25 mouse cellular contexts compared by ENCODE assay signal in genomic region chr14:56348704-56349103, GRCm38 (mm10). TPM values are rescaled to one million over a fixed set of nuclear protein-coding genes. Genes with fewer than 3 reads are reported as not detected.
DNase-seq lines count a peak whose midpoint lies in the region; ATAC-seq and TF ChIP-seq lines count a peak whose summit lies in the region.
"Had no signal": no experiment of that assay in that cellular context is flagged by ENCODE, and none has a peak within 500 bp of the region (broad histone marks: within the 10 kb centered on the region; RNA-seq: fewer than 3 reads in every experiment).

No protein-coding gene starts in this region.

- TF ChIP-seq CTCF in lung, postnatal 0 days (IDR thresholded peaks at IDR 0.05) = no peak

- H3K9ac ChIP-seq in lung, postnatal 0 days (replicated peaks; ENCODE audit: low read depth) = no peak overlapping the region
- H3K9ac ChIP-seq: embryonic facial prominence, embryonic 12.5 days; intestine, embryonic 15.5 days; limb, embryonic 12.5 days; liver, embryonic 13.5 days; lung, embryonic 15.5 days had no signal

- H3K27me3 ChIP-seq in lung, postnatal 0 days (replicated peaks; ENCODE audit: insufficient read depth, low read length) = no peaks in the 10 kb centered on the region
- H3K27me3 ChIP-seq: embryonic facial prominence, embryonic 12.5 days; intestine, embryonic 15.5 days; limb, embryonic 12.5 days; liver, embryonic 13.5 days; lung, embryonic 15.5 days had no signal

- intact Hi-C loops in heart, postnatal 10 days (cut with DNase I) = no loop called here

- no peak overlapping the region for H3K27ac ChIP-seq in lung, postnatal 0 days (ENCODE audit: low read length)
- H3K27ac ChIP-seq: embryonic facial prominence, embryonic 12.5 days; gastrocnemius, adult 2 months; intestine, embryonic 15.5 days; left cerebral cortex, adult 2 months; limb, embryonic 12.5 days; liver, embryonic 13.5 days; lung, embryonic 15.5 days had no signal

- H3K36me3 ChIP-seq in lung, postnatal 0 days (ENCODE audit: insufficient read depth, low read length) = no peaks in the 10 kb centered on the region
- H3K36me3 ChIP-seq: embryonic facial prominence, embryonic 12.5 days; G1E; intestine, embryonic 15.5 days; limb, embryonic 12.5 days; liver, embryonic 13.5 days; lung, embryonic 15.5 days had no signal

- H3K4me2 ChIP-seq in lung, postnatal 0 days (replicated peaks; ENCODE audit: low read depth, low read length) = no peak overlapping the region
- H3K4me2 ChIP-seq: embryonic facial prominence, embryonic 12.5 days; intestine, embryonic 15.5 days; limb, embryonic 12.5 days; liver, embryonic 13.5 days; lung, embryonic 15.5 days had no signal

- no peak for ATAC-seq in lung, postnatal 0 days
- ATAC-seq: CD4-positive, CD25-positive, alpha-beta regulatory T cell, adult 4 months; forebrain, embryonic 16.5 days; intestine, embryonic 15.5 days had no signal

- no peaks in the 10 kb centered on the region for H3K9me3 ChIP-seq in lung, postnatal 0 days (ENCODE audit: low read length)
- H3K9me3 ChIP-seq: embryonic facial prominence, embryonic 12.5 days; G1E; intestine, embryonic 15.5 days; limb, embryonic 12.5 days; liver, embryonic 13.5 days; lung, embryonic 15.5 days had no signal

- WGBS in lung, postnatal 0 days = 61% methylated on average over 3 of the region's 3 CpGs

- no peak overlapping the region for H3K4me3 ChIP-seq in lung, postnatal 0 days (ENCODE audit: low read depth, low read length)
- H3K4me3 ChIP-seq: embryonic facial prominence, embryonic 12.5 days; gastrocnemius, adult 2 months; intestine, embryonic 15.5 days; left cerebral cortex, adult 2 months; limb, embryonic 12.5 days; liver, embryonic 13.5 days; lung, embryonic 15.5 days had no signal

- no peaks in the 10 kb centered on the region for H3K4me1 ChIP-seq in lung, postnatal 0 days (ENCODE audit: insufficient read depth, low read depth, low read length)
- H3K4me1 ChIP-seq: embryonic facial prominence, embryonic 12.5 days; intestine, embryonic 15.5 days; limb, embryonic 12.5 days; liver, embryonic 13.5 days had no signal

- TF ChIP-seq EP300 in lung, postnatal 0 days (IDR thresholded peaks at IDR 0.05) = no peak

- peak; percentile 32 for DNase-seq in layer of hippocampus, adult 11-12 months (ENCODE audit: low spot score)
- DNase-seq in layer of hippocampus, adult 9-10 months (ENCODE audit: low spot score) = no peak
- peak; percentile 48 for DNase-seq in cerebellum, adult 11 months
- peak; percentile 64 to 73 for DNase-seq in cerebellum, adult 18-20 months
- DNase-seq in cerebellum, postnatal 36 days = peak; percentile 35 to 54
- no peak for DNase-seq in lung, postnatal 0 days (ENCODE audit: low spot score)
- DNase-seq in heart, postnatal 10 days = no peak
- DNase-seq: gastrocnemius, adult 2 months; kidney, postnatal 10 days; liver, embryonic 13.5 days; midbrain, embryonic 14.5 days; retina, postnatal 1 day; thymus, postnatal 14 days had no signal

RNA-seq across cellular contexts. Expression of gene Atp12a, which starts 16.2 kb away (rescaled TPM):
- polyA plus RNA-seq in lung, postnatal 0 days (2015; fragmentation: Nextera tagmentation; extraction: Ambion mirVana) = 1.7 and 1.8 TPM in 2 replicates
- total RNA-seq in heart, postnatal 10 days (2021) = not detected
- total RNA-seq: common myeloid progenitor, adult 5-6 weeks; gastrocnemius, adult 2 months; neutrophil, adult 5-6 weeks had no signal
- polyA plus RNA-seq: CD4-positive, CD25-positive, alpha-beta regulatory T cell, adult 4 months; G1E; heart, embryonic 14.5 days; limb, embryonic 12.5 days; liver, embryonic 13.5 days; spleen, adult 2 months had no signal

RNA-seq across cellular contexts. Expression of gene Rnf17, which starts 53.7 kb away (rescaled TPM):
- 0.39 and 0.47 TPM in 2 replicates for polyA plus RNA-seq in lung, postnatal 0 days (2015; fragmentation: Nextera tagmentation; extraction: Ambion mirVana)
- total RNA-seq in heart, postnatal 10 days (2021) = 1 to 10 TPM in 1 of 2 experiments, under 1 TPM in 1; 0.82 to 1.0 TPM
- polyA plus RNA-seq: G1E had no signal

Comparison
In these comparisons a context has a peak if more than half of its experiments do, and no peak if none do; other contexts are left out.
1. DNase-seq: peak in layer of hippocampus, adult 11-12 months (single experiment), cerebellum, adult 11 months (single experiment), cerebellum, adult 18-20 months (2 of 2) and cerebellum, postnatal 36 days (2 of 2); none in layer of hippocampus, adult 9-10 months (single experiment), lung, postnatal 0 days (single experiment) and heart, postnatal 10 days (0 of 2).